ENCODE assay signal across 17 mouse cellular contexts in the genomic region with DNA sequence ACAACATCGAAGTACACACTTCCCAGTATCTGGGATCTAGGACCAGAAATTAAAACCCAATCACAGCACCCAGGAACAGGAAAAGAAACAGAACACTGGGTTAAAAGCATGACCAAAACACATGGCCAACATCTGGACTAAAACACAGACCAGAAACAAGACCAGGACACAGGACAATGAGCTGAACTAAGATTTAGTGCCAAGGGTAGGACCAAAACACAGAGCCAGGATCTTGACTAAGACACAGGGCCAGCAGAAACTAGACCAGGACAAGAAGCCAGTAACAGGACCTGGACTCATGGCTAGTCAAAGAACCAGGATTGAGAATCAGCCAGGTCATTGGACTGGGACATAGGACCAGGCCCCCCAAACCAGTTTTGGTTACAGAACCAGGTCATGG.
"Had no signal": no experiment of that assay in that cellular context is flagged by ENCODE, and none has a peak within 500 bp of the region (broad histone marks: within the 10 kb centered on the region; RNA-seq: fewer than 3 reads in every experiment).

No protein-coding gene starts in this region.

- H3K27ac ChIP-seq: lung, embryonic 15.5 days; macrophage; midbrain, embryonic 12.5 days; neural tube, embryonic 12.5 days; stomach, embryonic 15.5 days; stomach, postnatal 0 days had no signal

- DNase-seq: liver, postnatal 0 days; lung, adult 2 months; lung, postnatal 14 days; lung, postnatal 36 days; midbrain, embryonic 14.5 days; right cerebral cortex, postnatal 14 days; thymus, adult 2 months; thymus, postnatal 25 days; thymus, postnatal 4 days had no signal

- H3K4me1 ChIP-seq: midbrain, embryonic 12.5 days; neural tube, embryonic 12.5 days; stomach, embryonic 15.5 days had no signal

- H3K4me3 ChIP-seq: lung, embryonic 15.5 days; megakaryocyte, embryonic 14.5 days; midbrain, embryonic 12.5 days; neural tube, embryonic 12.5 days; stomach, embryonic 15.5 days had no signal

- H3K4me2 ChIP-seq: lung, embryonic 15.5 days; midbrain, embryonic 12.5 days; neural tube, embryonic 12.5 days; stomach, embryonic 15.5 days had no signal

- ATAC-seq: liver, postnatal 0 days; lung, postnatal 0 days had no signal

- H3K9ac ChIP-seq: liver, postnatal 0 days; lung, embryonic 15.5 days; midbrain, embryonic 12.5 days; neural tube, embryonic 12.5 days; stomach, embryonic 15.5 days had no signal

- H3K36me3 ChIP-seq: lung, embryonic 15.5 days; midbrain, embryonic 12.5 days; neural tube, embryonic 12.5 days; stomach, embryonic 15.5 days had no signal

- H3K27me3 ChIP-seq: lung, embryonic 15.5 days; megakaryocyte, embryonic 14.5 days; midbrain, embryonic 12.5 days; neural tube, embryonic 12.5 days; stomach, embryonic 15.5 days had no signal

- H3K9me3 ChIP-seq: lung, embryonic 15.5 days; megakaryocyte, embryonic 14.5 days; midbrain, embryonic 12.5 days; neural tube, embryonic 12.5 days; stomach, embryonic 15.5 days had no signal
